Mouse (Mus musculus) right cerebral cortex, adult 2 months (tissue): ENCODE measurements at regions not wholly inside any gene's neighbourhood (a gene's known extent, or its start where the extent isn't known, plus 50 kb on each side); places are given as distances from the start of the nearest gene placed in this dataset.

Source experiments
- DNase-seq, 2 experiments: peaks; one replicate each; pipeline ENCODE4 v3.0.0; 2021 to 2022; ENCODE audit warnings: low spot score in 2 of 2

DNA sequence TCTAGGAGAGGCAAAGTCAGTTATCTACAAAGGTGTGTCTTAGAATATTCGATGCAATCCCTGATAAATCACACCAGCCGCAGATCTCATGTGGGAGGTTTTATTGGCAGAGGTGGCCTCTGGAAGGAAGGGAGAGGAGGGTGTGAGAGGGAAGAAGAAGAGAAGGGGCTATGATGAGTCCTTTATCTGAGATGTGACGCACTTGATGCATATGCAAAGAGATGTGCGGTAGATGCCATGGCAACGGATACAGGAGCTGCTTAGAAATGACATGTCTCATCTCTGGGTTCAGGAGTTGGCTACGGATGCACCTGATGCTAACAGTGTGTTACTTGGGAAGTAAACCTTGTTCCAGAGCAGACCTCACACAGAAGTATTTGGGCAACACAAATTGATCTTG lies 718.6 kb upstream of the Gm21961 start:
- peak; percentile 31 to 41 for DNase-seq

DNA sequence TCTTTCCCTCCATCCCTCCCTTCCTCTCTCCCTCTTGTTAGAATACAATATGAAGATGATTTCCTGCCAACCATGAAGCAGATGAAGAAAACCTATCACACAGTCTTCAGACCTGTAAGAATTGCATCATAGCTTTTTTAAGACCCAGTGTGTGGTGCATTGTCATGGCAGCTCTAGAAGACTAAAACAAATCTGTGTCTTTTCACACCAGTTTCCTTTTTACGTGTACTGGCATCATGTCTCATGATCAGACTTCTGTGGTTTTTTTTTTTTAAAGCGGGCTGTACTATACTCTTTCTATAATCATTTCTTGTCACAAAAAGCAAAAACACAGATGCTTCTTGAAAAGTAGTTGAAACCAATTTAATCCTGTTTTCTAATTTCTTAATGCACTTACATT lies 716.6 kb upstream of the Gm21961 start:
- no peak for DNase-seq

DNA sequence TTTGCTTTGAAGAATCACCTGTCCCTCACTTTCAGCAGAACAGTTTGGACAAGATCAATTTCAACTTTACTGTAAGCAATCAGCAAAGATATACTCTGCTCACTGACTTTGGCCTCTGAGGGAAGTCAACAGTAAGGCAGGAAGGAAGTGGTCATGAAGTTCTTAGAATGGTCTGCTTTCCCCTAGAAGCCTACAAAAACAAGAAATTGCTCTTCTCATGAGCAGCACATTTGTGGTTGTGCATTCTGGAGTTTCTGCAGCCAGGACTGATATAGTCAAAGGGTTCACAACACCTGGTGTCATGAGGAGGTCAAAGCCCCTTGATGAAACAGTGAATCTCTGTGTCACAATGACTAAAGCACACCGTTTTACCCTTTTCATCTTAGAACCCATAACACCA lies 712.4 kb upstream of the Gm21961 start:
- no peak for DNase-seq

DNA sequence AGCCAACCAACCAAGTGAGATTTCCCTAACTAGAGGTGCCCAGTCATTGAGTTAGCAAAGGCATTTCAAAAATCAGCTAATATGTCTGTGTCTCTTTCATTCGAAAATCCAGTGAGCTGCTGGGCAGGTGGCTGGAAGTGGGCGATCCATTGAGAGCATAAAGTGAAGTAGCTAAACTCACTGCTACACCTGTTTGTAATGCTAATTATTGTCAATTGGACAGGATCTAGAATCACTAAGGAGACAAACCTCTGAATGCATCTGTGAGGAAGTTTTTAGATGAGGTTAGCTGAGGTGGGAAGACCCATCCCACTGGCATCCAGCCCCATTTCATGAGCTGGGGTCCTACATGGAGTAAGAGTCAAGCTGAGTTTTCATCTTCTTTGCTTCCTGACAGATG lies 711.6 kb upstream of the Gm21961 start:
- no peak for DNase-seq

DNA sequence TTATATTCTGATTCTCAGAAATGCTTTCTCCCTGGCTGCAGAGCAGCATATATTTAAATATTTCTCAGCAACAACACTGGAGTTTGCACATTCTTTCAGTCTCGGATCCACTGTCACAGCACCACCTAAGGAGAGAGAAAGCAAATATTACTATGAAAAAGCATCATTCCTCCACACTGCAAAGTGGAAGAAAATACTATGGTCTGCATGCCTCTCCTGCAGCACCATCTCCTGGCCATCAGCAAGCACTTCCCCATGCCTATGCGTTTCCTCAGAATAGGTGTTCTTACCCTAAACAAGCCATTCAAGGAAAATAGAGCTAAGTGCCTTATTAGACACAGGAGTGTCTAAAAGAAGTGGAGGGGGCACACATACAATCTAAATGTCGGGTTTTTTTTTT lies 688.9 kb upstream of the Gm21961 start:
- peak; percentile 41 to 64 for DNase-seq

DNA sequence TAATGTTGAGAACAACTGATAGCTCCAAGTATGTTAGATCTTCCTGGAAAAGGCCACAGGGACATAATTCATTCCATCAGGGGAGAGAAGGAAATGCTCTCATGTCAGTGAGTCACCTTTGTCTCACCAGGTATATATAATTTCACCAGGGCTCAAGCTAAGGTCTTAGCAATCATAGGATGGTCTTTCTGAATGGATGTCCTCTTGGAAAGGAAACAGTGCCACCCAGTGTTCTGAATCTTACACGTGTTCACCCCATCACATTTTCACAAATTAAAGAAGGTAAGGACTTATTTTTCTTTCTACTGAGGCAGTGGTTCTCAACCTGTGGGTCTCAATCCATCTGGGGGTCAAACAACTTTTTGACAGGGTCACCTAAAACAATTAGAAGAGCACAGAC lies 686.8 kb upstream of the Gm21961 start:
- DNase-seq, result peak; percentile 23 to 41

DNA sequence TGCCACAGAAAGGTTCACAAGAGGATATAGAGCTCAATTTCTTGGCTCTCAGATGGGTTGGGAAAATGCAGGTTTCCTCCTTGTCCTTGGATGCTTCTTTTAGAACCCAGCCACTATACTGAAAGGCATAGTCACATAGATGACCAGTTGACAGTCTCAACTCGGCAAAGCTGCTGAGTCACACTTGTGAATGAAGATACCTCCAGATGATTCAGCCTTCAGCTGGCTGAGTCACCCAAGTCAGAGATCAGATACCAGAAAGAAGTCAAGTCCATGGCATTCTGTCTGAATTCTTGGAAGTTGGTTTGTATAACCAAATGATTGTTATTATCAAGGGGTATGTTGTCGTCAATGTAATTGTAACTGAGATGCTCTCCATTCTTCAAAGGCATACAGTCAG lies 683.9 kb upstream of the Gm21961 start:
- DNase-seq, result peak in 1 of 2 experiments; percentile 5
